In genomic region chr12:51971070-51971664, GRCm38 (mm10) we compare ENCODE assay signal across 8 mouse cellular contexts. TPM values are rescaled to one million over a fixed set of nuclear protein-coding genes. Genes with fewer than 3 reads are reported as not detected.
DNase-seq lines count a peak whose midpoint lies in the region; ATAC-seq and TF ChIP-seq lines count a peak whose summit lies in the region.

Gene Heatr5a, minus strand, starts transcription at chr12:51971321.

- peak; percentile 89 for DNase-seq in 3134 (ENCODE audit: extremely low read depth, insufficient read length, low spot score)
- peak; percentile 94 to 96 for DNase-seq in adrenal gland, postnatal 36 days
- DNase-seq in heart, adult 2 months: peak; percentile 95 to 99
- peak; percentile 92 for DNase-seq in kidney, adult 9 months
- peak; percentile 94 for DNase-seq in limb, embryonic 14.5 days (ENCODE audit: low spot score)
- peak; percentile 90 for DNase-seq in midbrain, postnatal 0 days (ENCODE audit: low spot score)
- DNase-seq in spleen, postnatal 14 days (ENCODE audit: low spot score in 2 of 2): peak; percentile 83 to 87

- H3K27me3 ChIP-seq in embryonic facial prominence, embryonic 13.5 days: no peaks in the 10 kb centered on the region
- no peaks in the 10 kb centered on the region for H3K27me3 ChIP-seq in heart, adult 2 months (ENCODE audit: control insufficient read depth, insufficient read depth, low read length)
- no peaks in the 10 kb centered on the region for H3K27me3 ChIP-seq in limb, embryonic 14.5 days (ENCODE audit: control insufficient read depth, insufficient read depth, low read length)
- no peaks in the 10 kb centered on the region for H3K27me3 ChIP-seq in midbrain, postnatal 0 days (ENCODE audit: insufficient read depth, low read length)

- TF ChIP-seq CTCF in heart, adult 2 months (IDR thresholded peaks at IDR 0.05): no peak
- TF ChIP-seq CTCF in midbrain, postnatal 0 days (IDR thresholded peaks at IDR 0.05): no peak

- WGBS in embryonic facial prominence, embryonic 13.5 days: under 1% methylated on average over 53 of the region's 53 CpGs
- WGBS in heart, adult 2 months: under 1% methylated on average over 52 of the region's 53 CpGs
- WGBS in limb, embryonic 14.5 days: 1% methylated on average over 39 of the region's 53 CpGs
- under 1% methylated on average over 45 of the region's 53 CpGs for WGBS in midbrain, postnatal 0 days

- H3K79me2 ChIP-seq in heart, adult 2 months (replicated peaks; ENCODE audit: control insufficient read depth, insufficient read depth, low read length): no peaks in the 10 kb centered on the region

- peak within 1 kb of the TSS; percentile 91 for H3K9ac ChIP-seq in embryonic facial prominence, embryonic 13.5 days
- H3K9ac ChIP-seq in heart, adult 2 months (ENCODE audit: low read depth, low read length): peak within 1 kb of the TSS; percentile 98
- peak within 1 kb of the TSS; percentile 91 for H3K9ac ChIP-seq in limb, embryonic 14.5 days (ENCODE audit: low read depth, low read length, severe bottlenecking)
- H3K9ac ChIP-seq in midbrain, postnatal 0 days (replicated peaks; ENCODE audit: low read length, poor library complexity, severe bottlenecking): peak within 1 kb of the TSS; percentile 81

- H3K4me1 ChIP-seq in embryonic facial prominence, embryonic 13.5 days: peaks cover 12% of the 10 kb centered on the region
- H3K4me1 ChIP-seq in heart, adult 2 months (ENCODE audit: control insufficient read depth, insufficient read depth, low read length): peaks cover 5% of the 10 kb centered on the region
- no peaks in the 10 kb centered on the region for H3K4me1 ChIP-seq in limb, embryonic 14.5 days (ENCODE audit: control insufficient read depth, insufficient read depth, low read length)
- no peaks in the 10 kb centered on the region; the same call in 1 of the 2 replicates for H3K4me1 ChIP-seq in midbrain, postnatal 0 days (ENCODE audit: insufficient read depth, low read length)

- intact Hi-C loops in heart, adult 2 months (cut with DNase I): loop anchor here (2.0 kb wide), 2 partner anchors 14 to 278 kb away; no protein-coding TSS in a partner anchor

- TF ChIP-seq EP300 in heart, adult 2 months (IDR thresholded peaks at IDR 0.05; ENCODE audit: insufficient read depth, low read depth, low read length): no peak

- H3K4me3 ChIP-seq in embryonic facial prominence, embryonic 13.5 days: peak within 1 kb of the TSS; percentile 91
- H3K4me3 ChIP-seq in heart, adult 2 months: peak within 1 kb of the TSS; percentile 84
- peak within 1 kb of the TSS; percentile 97 for H3K4me3 ChIP-seq in limb, embryonic 14.5 days (replicated peaks; ENCODE audit: low read length)
- H3K4me3 ChIP-seq in midbrain, postnatal 0 days (ENCODE audit: low read depth, low read length): peak within 1 kb of the TSS; percentile 98

- ATAC-seq in embryonic facial prominence, embryonic 13.5 days (ENCODE audit: insufficient number of reproducible peaks, insufficient read depth, low FRiP score, low TSS enrichment, low read depth): peak; percentile 95
- peak; percentile 98 for ATAC-seq in limb, embryonic 14.5 days (ENCODE audit: low FRiP score, low read depth)
- ATAC-seq in midbrain, postnatal 0 days (ENCODE audit: low FRiP score): peak; percentile 97

- H3K4me2 ChIP-seq in embryonic facial prominence, embryonic 13.5 days: peak within 1 kb of the TSS; percentile 67
- H3K4me2 ChIP-seq in limb, embryonic 14.5 days (replicated peaks; ENCODE audit: low read depth, low read length, severe bottlenecking): peak within 1 kb of the TSS; percentile 66
- peak within 1 kb of the TSS; percentile 84 for H3K4me2 ChIP-seq in midbrain, postnatal 0 days (ENCODE audit: low read depth, low read length, poor library complexity, severe bottlenecking)

- TF ChIP-seq POLR2A in heart, adult 2 months (IDR thresholded peaks at IDR 0.05; ENCODE audit: insufficient read depth, low read depth, low read length): peak; percentile 86
- TF ChIP-seq POLR2A in limb, embryonic 14.5 days (IDR thresholded peaks at IDR 0.05; ENCODE audit: borderline replicate concordance, extremely low read depth, insufficient read depth, insufficient read length): 0 out of 2 replicates have a peak, but pooled peaks have one; percentile 45

- no peaks in the 10 kb centered on the region for H3K36me3 ChIP-seq in embryonic facial prominence, embryonic 13.5 days
- peaks cover 6% of the 10 kb centered on the region; the same call in 1 of the 2 replicates for H3K36me3 ChIP-seq in heart, adult 2 months (ENCODE audit: control insufficient read depth, insufficient read depth, low read length)
- no peaks in the 10 kb centered on the region for H3K36me3 ChIP-seq in limb, embryonic 14.5 days (ENCODE audit: control insufficient read depth, insufficient read depth, low read length)
- no peaks in the 10 kb centered on the region for H3K36me3 ChIP-seq in midbrain, postnatal 0 days (ENCODE audit: insufficient read depth, low read length)

- H3K9me3 ChIP-seq in embryonic facial prominence, embryonic 13.5 days: peaks cover 4% of the 10 kb centered on the region; the same call in 1 of the 2 replicates
- H3K9me3 ChIP-seq in limb, embryonic 14.5 days (ENCODE audit: control insufficient read depth, low read length): 0 out of 2 replicates have a peak, but pooled peaks cover 4% of the 10 kb centered on the region
- H3K9me3 ChIP-seq in midbrain, postnatal 0 days (ENCODE audit: low read length): no peaks in the 10 kb centered on the region

- H3K27ac ChIP-seq in embryonic facial prominence, embryonic 13.5 days: peak within 1 kb of the TSS; percentile 92
- H3K27ac ChIP-seq in heart, adult 2 months: peak within 1 kb of the TSS; percentile 87
- H3K27ac ChIP-seq in limb, embryonic 14.5 days (replicated peaks; ENCODE audit: low read depth, low read length): peak within 1 kb of the TSS; percentile 91
- H3K27ac ChIP-seq in midbrain, postnatal 0 days (ENCODE audit: low read depth, low read length): peak within 1 kb of the TSS; percentile 75

RNA-seq across cellular contexts. Expression of gene Heatr5a, which starts in this region (rescaled TPM):
- total RNA-seq in adrenal gland, postnatal 36 days (2021): 10 to 100 TPM; 22.2 to 22.4 TPM
- 12.1 and 13.8 TPM in 2 replicates for polyA plus RNA-seq in embryonic facial prominence, embryonic 13.5 days (2015; fragmentation: Nextera tagmentation; extraction: Ambion mirVana)
- total RNA-seq in heart, adult 2 months (2021): 10 to 100 TPM; 20.6 to 21.4 TPM
- 23.6 and 47.9 TPM in 2 replicates for polyA plus RNA-seq in heart, adult 2 months (2012; rRNA removed)
- polyA plus RNA-seq in limb, embryonic 14.5 days (2012; rRNA removed): 24.8 and 35.9 TPM in 2 replicates
- 14.1 and 14.7 TPM in 2 replicates for polyA plus RNA-seq in limb, embryonic 14.5 days (2014; fragmentation: Nextera tagmentation; extraction: Ambion mirVana)
- total RNA-seq in midbrain, postnatal 0 days (2014; rRNA removed): 17.7 and 25.3 TPM in 2 replicates
- polyA plus RNA-seq in midbrain, postnatal 0 days (2015; fragmentation: Nextera tagmentation; extraction: Ambion mirVana): 2.6 and 3.3 TPM in 2 replicates

Comparison
In these comparisons a context has a peak if more than half of its experiments do, and no peak if none do; other contexts are left out.
1. Peak in every context shown above with its lines: DNase-seq, ATAC-seq, H3K4me3 ChIP-seq and H3K27ac ChIP-seq.